Mouse (Mus musculus) heart, postnatal 36 days (tissue): ENCODE measurements around the gene Ppm1e. TPM values are rescaled to one million over a fixed set of nuclear protein-coding genes. Genes with fewer than 3 reads are reported as not detected.

Source experiments
- DNase-seq, 2 experiments: peaks; one replicate each; pipeline ENCODE4 v3.0.0; 2021 to 2022
- intact Hi-C: fragments of 180-260 bp; cut with DNase I; formaldehyde crosslinking; loops from one replicate; pipeline ENCODE4 v1.15.1; 2025
- total RNA-seq, 2 experiments: library from RNA; stranded (reverse); gene quantifications; 2 replicates each; pipeline ENCODE4 v1.2.3; 2021

Ppm1e gene
- total RNA-seq, 2 experiments from 2014 or later, result 7.7 to 7.8 TPM

DNA sequence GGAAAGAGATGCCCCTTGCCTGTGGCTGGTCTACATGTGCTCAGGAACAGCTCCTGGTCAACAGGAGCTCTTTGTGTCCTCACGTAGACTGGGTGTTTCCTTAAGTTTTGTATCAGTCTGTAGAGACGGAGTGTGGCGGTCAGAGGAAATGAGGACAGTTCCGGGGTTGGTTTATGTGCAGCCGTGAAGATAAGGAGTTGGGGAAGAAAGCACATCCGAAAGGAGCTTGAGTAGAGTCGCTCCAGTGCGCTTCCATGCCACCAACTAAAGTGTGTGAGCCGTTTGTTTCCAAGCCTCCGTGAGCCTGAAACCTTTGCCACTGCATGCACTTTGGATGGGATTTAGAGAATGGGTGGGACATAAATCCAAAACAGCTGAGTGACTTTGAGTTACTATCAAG, 99.0 kb downstream of the Ppm1e start:
- intact Hi-C loops, result no loop called here
- no peak for DNase-seq

DNA sequence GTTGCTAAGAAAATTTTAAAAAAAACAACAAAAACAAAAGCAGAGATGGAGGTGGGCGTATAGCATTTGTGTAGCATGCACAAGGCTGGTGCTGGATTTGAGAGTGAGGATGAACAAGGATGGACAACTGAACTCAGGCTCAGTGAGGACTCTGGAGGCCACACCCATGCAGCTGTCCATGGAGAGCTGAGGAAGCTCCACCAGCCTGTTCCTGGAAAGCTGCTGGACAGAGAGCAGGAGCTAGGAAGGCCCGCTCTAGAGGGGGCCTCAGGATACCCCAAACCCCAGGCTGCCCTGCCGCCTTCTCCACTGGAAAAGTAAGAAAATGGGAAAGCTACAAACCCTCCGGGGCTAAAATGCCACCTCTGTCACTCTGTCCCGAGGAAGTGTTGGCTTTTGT, 101.5 kb downstream of the Ppm1e start:
- DNase-seq, result no peak
- intact Hi-C loops, result no loop called here

DNA sequence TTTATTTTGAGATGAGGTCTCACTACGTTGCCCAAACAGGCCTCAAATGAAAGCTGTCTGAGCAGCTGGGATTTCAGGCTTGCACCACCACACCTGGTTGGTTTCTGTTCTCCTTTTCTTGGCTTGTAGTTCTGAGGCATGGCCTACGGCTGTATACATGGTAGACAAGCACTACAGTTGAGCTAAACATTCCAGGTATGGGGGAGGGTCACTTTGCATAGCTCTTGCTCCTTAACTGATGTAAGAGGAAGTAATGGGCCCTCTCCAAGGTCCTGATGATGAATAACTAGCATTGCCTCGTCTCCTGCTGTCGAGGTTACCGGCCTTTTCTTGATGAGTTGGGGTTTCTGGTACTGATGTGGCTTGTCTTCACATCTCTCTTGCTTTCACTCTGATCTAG, 104.7 kb downstream of the Ppm1e start:
- DNase-seq, result no peak
- intact Hi-C loops, result no loop called here

DNA sequence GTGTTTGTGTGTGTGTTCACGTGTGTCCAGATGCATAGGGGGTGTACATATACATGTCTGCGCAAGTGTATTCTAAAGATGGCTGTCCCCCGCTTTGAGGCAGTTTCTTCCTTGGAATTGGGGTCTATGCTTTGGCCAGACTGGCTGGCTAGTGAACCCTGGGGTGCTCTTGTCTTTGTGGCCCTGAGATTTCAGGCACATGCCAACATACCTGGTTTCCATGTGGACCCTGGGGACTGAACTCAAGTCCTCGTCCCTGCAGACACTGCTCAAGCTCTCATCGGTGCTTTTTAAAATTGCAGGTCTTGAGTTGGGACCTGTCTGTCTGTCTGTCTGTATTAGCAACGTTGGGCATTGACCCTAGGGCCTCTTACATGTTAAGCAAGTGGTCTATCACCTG, 105.5 kb downstream of the Ppm1e start:
- DNase-seq, result no peak
- intact Hi-C loops, result no loop called here

DNA sequence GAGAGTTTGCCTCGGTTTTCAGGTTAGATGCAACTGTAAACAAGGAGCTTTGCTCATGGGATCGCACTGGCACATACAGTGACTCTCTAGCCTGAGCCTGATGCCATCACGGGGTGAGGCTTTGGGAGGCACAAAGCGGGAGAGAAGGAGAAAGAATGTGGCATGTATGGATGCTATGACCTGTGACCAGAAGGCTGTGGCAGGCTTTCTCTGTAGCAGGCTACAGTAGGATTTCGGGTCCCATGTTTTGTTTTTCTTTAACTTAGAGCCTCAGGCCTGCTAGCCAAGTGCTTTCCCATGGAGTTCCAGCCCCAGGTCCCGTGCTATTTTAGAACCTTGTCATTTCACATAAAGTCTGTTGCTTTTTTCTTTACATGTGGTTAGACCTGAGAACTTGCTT, 108.7 kb downstream of the Ppm1e start:
- DNase-seq, result no peak
- intact Hi-C loops, result no loop called here

DNA sequence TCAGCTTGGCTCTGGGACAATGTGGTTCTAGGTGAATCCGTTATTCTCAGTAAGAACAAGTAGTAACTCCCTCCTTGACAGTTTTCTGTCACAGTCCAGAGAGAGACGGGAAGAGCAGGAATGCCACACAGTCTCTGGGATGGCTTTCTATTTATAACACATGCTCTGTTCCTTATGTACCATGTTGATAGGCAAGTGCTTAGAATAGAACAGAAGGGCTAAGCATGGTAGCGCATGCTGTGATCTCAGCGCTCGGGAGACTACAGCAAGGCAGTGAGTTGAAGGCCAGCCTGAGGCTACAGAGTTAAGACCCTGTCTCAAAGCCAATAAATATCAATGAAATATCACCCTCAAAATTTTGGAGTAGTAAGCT, 111.3 kb downstream of the Ppm1e start:
- no peak for DNase-seq
- intact Hi-C loops, result loop anchor here (5.0 kb wide), 1 partner anchor 110 kb away; the partner anchor contains the start of gene Ppm1e

DNA sequence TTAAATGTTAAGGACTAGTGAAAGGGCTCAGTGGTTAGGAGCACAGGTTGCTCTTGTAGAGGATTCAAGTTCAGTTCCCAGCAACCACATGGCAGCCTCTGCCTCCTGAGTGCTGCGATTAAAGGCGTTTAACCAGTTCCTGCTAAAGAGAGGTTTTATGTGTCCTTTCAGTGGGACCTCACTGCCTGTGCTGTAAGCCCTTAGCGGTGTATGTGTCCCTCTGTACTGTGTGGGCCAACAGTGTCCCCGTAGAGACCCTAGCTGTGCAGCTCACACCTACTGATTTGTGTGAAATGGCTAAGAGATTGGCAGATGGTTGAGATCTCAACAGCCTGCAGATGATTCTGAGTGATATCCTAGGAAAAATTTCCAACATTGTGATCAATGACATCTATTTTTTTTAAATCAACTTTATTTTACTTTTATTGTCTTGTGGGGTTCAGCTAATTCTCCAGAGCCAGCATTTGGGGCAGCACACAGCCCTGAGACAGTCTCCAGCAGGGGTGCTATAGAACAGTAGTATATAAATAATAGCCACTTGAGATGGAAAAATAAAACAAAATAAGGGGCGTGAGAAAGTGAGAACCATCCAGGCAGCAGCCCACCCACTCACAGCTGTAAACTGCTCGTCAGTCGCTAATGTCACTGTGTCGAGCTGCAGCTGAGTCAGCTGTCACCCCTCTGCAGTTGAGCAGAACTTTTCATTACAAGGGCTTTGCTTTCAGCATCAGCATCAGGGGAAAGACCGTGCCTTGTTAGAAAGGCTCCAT, 111.9 kb downstream of the Ppm1e start:
- intact Hi-C loops, result loop anchor here (5.0 kb wide), 1 partner anchor 110 kb away; the partner anchor contains the start of gene Ppm1e
- peak in 1 of 2 experiments; percentile 15 for DNase-seq

DNA sequence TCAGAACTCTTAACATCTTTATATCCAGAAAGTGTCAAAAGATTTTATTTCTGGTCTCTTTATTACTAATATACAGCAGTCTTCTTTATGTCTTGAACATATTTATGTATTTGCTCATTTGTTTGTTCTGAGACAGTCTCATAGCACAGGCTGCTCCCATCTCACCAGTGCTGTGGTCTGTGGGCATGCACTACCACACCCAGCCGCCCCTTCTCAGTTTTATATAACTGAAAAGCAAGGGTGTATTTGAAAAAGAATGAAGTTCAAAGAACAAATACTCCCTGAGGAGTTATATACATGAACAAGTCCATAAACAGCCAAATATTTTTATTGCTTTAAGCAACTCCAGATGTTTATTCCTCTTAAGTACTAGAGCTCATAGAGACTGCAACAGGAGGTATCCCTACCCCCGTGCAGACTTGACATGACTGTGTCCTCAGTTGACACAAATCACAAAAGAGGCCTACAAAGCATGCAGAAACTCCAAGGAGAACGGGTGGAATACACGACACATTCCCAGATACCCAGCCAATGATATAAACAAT, 112.6 kb downstream of the Ppm1e start:
- intact Hi-C loops, result loop anchor here (5.0 kb wide), 1 partner anchor 111 kb away; the partner anchor contains the start of gene Ppm1e
- DNase-seq, result no peak

DNA sequence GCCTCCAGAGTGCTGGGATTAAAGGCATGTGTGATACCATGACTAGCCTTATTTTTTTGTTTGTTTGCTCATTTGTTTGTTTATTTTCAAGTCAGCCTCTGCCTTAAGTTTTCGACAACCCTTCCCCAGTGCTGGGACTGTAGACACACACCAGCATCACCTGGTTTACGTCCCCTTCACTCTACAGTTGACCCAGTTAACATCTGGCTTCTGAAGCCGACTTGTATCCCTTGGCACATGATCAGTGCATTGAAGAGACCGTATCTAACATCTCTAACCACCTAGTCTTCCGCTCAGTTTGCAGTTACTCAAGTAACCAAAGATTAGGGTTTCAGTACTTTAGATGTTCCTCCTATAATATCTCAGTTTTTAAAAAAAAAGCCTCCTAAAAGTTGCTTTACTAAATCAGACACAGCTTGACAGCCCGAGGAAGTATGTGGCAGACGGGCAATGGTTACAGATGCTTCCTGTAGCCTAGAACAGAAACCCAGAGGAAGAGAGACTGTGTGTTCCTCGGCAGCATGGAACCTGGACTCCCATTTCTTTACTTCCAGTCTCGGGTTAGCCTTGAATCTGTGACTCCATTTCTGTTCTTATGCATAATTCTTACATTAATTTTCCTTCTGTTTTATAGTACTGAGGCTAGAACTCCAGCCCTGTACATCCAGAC, 113.5 kb downstream of the Ppm1e start:
- no peak for DNase-seq
- intact Hi-C loops, result loop anchor here (5.0 kb wide), 1 partner anchor 112 kb away; the partner anchor contains the start of gene Ppm1e

DNA sequence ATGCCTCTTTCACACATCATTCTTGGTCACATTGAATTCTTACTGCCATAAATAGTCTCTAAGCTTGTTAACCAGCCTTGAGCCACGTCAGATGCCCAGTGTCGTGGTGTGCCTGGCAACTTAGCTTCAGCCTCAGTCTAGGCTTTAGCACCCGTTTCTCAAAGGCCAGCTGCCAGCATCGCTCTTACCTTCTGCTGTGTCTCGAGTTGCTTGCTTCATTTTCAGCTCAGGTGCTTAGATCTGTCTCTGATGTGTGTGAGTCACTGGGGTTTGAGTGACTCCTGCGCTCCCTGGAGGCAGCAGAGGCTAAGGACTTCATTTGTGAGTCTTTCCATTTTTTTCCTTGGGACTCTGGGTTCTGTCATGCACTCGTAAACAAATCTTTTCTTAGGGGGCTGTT, 117.6 kb downstream of the Ppm1e start:
- intact Hi-C loops, result no loop called here

DNA sequence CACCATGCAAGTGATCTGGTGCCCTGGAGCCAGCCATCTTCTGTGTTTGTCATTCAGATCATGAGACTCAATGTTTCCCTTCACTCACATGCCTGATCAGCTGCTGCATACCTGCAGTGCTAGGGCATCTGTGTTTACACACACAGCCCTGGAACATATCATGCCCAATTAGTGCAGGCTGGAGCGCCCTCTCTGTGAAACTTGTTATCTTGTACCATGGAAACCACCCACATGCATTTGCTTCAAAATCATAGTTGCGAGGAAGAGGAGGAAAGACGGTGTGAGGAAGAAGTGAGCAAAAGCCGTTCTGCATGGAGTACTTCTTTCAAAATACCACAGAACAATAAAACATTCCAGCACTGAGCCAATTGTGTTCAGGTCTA, 118.0 kb downstream of the Ppm1e start:
- DNase-seq, result no peak
- intact Hi-C loops, result no loop called here

More for the DNA sequence above, 117.6 kb downstream of the Ppm1e start:
- no peak for DNase-seq

DNA sequence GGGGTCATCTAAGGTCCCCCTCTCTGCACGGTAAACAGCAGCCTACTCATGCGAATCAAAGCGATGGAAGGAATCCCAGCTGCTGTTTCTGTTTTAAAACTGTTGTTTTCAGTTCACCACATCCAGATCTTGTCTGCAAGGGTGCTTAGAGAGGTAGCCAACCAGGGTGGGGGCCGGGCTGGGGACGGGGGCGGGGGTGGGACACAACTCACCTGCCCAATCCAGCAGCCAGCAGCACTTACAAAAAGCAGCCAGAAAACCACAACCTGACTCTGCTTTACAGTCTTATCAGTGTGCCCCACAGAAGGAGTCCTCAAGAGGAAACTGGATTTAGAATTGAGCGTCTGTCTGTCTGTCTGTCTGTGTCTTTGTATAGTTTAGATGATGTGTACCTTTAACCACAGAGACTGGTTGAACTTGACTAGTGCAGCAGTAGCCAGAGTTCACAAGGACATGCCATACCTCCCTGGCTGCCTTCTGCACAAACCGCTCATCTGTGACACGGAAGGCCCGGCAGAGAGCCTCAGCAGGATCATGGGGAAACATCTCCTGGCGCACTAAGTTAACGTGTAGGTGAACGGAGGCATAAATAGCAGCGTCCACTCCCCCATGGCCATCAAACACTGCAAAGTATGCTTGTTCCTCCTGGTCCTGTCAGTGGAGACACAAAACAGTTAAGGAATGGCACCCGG, 118.5 kb downstream of the Ppm1e start:
- no peak for DNase-seq
- intact Hi-C loops, result no loop called here

DNA sequence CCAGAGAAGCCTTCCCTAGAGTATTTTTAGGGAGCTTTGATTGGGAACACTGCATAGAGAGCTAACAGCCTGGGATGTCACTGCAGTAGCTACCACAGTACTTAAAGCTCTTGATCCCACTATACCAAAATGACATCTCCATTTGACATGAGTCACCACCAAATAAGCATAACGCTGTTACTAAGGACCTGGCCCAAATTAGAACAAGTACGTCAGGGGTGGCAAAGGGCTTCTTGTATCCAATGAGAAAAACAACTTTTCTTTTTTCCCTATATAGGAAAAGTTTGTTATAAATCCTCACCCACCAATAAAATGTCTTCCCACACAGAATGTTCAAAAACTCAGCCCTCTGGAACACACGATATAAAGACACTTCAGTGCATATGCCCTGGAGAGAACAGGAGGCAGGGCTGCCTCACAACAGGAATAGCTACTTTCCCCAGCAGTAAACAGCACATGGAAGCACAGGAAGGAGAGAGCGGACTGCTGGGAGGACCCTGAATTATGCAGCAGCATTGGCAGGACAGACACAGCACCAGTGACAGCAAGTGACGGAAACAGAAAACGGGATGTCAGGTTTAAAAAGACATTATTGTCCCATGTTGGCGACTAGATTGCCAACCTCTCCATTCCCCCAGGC, 119.8 kb downstream of the Ppm1e start:
- no peak for DNase-seq
- intact Hi-C loops, result no loop called here

DNA sequence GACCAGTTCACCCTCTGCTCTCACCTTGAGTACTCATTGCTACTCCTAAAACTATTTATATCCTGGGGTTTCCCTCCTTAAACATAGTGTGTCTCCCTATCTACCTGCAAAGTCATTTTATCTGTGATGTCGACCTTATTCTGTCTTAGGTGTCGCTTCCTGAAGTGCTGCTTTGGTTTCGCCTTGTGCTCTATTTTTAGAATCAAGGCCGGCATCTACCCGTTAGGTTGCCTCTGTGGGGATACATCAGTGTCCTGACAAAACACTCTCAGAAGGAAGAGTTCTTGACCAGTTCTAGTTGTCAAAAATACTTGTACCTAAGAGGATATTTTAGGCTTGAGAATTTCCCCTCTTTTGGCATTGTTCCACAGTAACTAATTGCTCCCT, 123.3 kb downstream of the Ppm1e start:
- DNase-seq, result no peak
- intact Hi-C loops, result no loop called here

DNA sequence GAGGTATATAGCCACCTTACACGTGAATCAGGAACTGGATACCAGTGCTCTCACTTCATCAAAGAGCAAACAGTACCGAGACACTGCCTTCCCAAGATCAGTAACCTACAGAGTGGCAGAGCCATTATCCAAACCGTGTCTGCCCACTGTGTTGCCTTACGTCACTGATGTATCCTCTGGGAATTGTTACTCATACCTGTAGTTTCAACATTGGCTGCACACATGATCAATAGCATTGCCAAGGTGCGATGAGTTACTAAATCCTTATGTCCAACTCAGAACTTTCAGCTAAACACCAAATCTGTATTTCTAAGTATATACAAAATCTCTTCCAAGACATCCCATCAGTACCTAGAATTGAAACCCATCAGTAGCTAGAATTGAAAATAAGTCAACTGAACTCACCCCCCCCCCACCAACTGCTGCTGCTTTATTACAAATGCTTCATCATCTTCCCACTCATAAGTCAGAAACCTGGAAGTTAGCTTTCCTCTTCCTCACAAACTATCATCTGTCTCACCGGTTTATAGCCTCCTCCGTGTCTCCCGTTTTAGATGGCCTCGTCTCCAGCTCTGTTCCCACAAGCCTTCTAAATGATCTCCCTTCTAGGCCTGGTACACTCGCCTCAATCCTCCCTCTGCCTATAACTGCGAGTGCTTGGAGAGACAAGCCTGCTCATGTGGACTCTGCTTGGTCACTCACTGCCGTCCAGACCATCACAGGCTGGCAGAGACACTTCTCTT, 123.9 kb downstream of the Ppm1e start:
- DNase-seq, result no peak
- intact Hi-C loops, result no loop called here

DNA sequence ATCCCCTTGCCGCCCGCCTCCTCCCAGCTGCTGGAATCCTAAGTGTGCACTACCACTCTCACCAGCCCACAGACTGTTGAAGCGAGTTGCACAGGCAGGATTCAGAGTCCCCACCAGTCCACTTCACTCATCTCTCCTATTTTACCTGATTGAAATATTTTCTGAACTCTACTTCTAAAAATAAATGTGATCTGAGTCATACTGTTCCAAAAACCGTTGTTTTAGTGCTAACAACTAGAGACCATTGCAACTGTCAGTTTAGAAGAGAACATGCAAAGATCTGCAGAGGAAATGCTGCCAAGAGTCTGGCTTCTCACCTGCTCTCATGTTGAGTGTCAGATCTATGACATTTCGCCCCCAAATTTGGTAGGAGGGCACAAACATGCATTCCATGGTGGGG, 125.4 kb downstream of the Ppm1e start:
- DNase-seq, result no peak
- intact Hi-C loops, result no loop called here

DNA sequence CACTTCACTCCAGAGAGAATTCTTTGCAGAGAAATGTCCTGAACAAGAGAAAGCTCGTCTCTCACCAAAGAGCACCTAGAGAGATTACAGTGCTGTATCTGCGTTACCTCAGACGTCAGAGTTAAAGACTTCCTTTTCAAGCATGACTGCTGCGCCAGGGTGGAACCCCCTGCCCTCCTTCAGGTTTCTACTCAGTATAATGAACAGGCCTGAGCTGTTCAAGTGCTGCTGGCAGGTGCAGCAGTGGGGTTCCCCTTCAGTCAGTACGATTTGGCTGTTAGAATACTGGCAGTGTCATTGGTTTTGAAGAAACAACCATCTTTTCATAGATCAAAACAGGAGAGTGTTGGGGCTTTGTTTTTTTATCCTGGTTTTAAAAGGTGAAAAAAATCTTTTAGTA, 131.8 kb downstream of the Ppm1e start:
- DNase-seq, result no peak
- intact Hi-C loops, result no loop called here

DNA sequence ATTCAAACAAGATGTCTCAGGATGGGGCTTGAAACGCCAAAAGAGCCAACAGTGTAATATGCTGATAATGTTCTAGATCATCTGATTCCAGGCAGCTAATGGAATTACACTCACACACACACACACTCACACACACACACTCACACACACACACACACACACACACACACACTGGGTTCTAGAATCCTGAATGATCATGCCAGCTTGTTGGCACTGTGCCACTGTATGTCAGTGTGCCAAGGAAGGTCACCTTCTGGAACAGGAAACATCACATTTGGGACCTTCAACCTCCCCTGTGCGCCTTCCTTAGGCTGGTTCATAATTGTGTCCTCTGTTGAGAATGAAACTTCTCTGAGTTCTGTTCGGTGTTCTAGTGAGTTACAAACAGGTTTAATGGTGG, 136.1 kb downstream of the Ppm1e start:
- DNase-seq, result no peak
- intact Hi-C loops, result no loop called here

DNA sequence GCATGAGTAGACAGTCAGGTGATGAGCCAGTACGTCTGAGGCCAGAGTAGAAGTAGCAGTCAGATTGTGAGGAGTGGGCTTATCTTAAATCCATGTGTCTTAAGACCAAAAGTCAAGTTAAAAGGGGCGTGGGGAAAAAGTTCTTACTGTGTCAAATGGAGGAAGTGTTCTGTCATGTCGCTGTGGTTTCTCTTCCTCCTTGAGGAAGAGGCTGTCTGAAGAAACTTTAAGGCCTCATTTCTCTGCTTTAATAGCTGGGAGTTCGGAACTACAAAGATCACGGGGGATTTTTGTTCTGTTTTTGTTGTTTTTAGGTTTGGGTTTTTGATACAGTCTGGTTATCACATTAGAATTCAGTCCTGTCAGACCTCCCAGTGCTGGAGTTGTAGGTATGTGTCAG, 146.5 kb downstream of the Ppm1e start:
- intact Hi-C loops, result no loop called here
- no peak for DNase-seq
